Mouse (Mus musculus): ENCODE results near the gene Atp4b. TPM values are rescaled to one million over a fixed set of nuclear protein-coding genes. Genes with fewer than 3 reads are reported as not detected.

The Atp4b gene
- 59.5 and 89.0 TPM in 2 replicates for polyA plus RNA-seq (2015; fragmentation: Nextera tagmentation; extraction: Ambion mirVana)

GRCm38 (mm10) chr8:13396725-13397124 is at the start of gene Atp4b:
Atp4b (minus strand) TSS chr8:13396825.
- 69% methylated on average over 5 of the region's 5 CpGs for WGBS
- no peak within 1 kb of the TSS for H3K4me3 ChIP-seq (replicated peaks; ENCODE audit: low read length)
- no peaks in the 10 kb centered on the region for H3K4me1 ChIP-seq (ENCODE audit: control insufficient read depth, insufficient read depth, low read length)
- no peaks in the 10 kb centered on the region for H3K36me3 ChIP-seq (ENCODE audit: control insufficient read depth, insufficient read depth, low read length)
- H3K9ac ChIP-seq (ENCODE audit: low read length) = no peak within 1 kb of the TSS; the same call in 1 of the 2 replicates
- H3K9me3 ChIP-seq (replicated peaks; ENCODE audit: control insufficient read depth, low read length) = no peaks in the 10 kb centered on the region
- ATAC-seq (ENCODE audit: insufficient read depth, low FRiP score) = no peak
- no peaks in the 10 kb centered on the region for H3K27me3 ChIP-seq (ENCODE audit: control insufficient read depth, insufficient read depth, low read length)
- no peak within 1 kb of the TSS for H3K4me2 ChIP-seq (ENCODE audit: low read depth, low read length)
- no peak within 1 kb of the TSS for H3K27ac ChIP-seq (ENCODE audit: low read length)

GRCm38 (mm10) chr8:13442152-13442551 is 45.5 kb upstream of the Atp4b start:
- Histone ChIP-seq H3K27ac (ENCODE audit: low read length) (no peak overlapping the region), H3K9ac (ENCODE audit: low read length) (no peak overlapping the region), H3K4me1 (ENCODE audit: control insufficient read depth, insufficient read depth, low read length) (no peaks in the 10 kb centered on the region), H3K9me3 (replicated peaks; ENCODE audit: control insufficient read depth, low read length) (no peaks in the 10 kb centered on the region), H3K36me3 (ENCODE audit: control insufficient read depth, insufficient read depth, low read length) (no peaks in the 10 kb centered on the region), H3K4me3 (replicated peaks; ENCODE audit: low read length) (no peak overlapping the region), H3K27me3 (ENCODE audit: control insufficient read depth, insufficient read depth, low read length) (no peaks in the 10 kb centered on the region), H3K4me2 (ENCODE audit: low read depth, low read length) (no peak overlapping the region)
- no peak for ATAC-seq (ENCODE audit: insufficient read depth, low FRiP score)
- 80% methylated on average over 2 of the region's 2 CpGs for WGBS

GRCm38 (mm10) chr8:13437531-13437930 is 40.9 kb upstream of the Atp4b start:
- ATAC-seq (ENCODE audit: insufficient read depth, low FRiP score) = no peak
- Histone ChIP-seq H3K27ac (ENCODE audit: low read length) (no peak overlapping the region), H3K27me3 (ENCODE audit: control insufficient read depth, insufficient read depth, low read length) (peaks cover 17% of the 10 kb centered on the region; the same call in 1 of the 2 replicates), H3K9me3 (replicated peaks; ENCODE audit: control insufficient read depth, low read length) (no peaks in the 10 kb centered on the region), H3K9ac (ENCODE audit: low read length) (no peak overlapping the region), H3K4me1 (ENCODE audit: control insufficient read depth, insufficient read depth, low read length) (no peaks in the 10 kb centered on the region), H3K36me3 (ENCODE audit: control insufficient read depth, insufficient read depth, low read length) (no peaks in the 10 kb centered on the region), H3K4me2 (ENCODE audit: low read depth, low read length) (no peak overlapping the region), H3K4me3 (replicated peaks; ENCODE audit: low read length) (no peak overlapping the region)
- 77% methylated on average over 2 of the region's 2 CpGs for WGBS

GRCm38 (mm10) chr8:13436052-13436451 is 39.4 kb upstream of the Atp4b start:
- no peak for ATAC-seq (ENCODE audit: insufficient read depth, low FRiP score)
- no peaks in the 10 kb centered on the region for H3K4me1 ChIP-seq (ENCODE audit: control insufficient read depth, insufficient read depth, low read length)
- WGBS = 10% methylated on average over 8 of the region's 8 CpGs
- peak overlapping the region; percentile 7; the same call in 1 of the 2 replicates for H3K4me3 ChIP-seq (replicated peaks; ENCODE audit: low read length)
- H3K9me3 ChIP-seq (replicated peaks; ENCODE audit: control insufficient read depth, low read length) = no peaks in the 10 kb centered on the region
- H3K36me3 ChIP-seq (ENCODE audit: control insufficient read depth, insufficient read depth, low read length) = no peaks in the 10 kb centered on the region
- no peak overlapping the region for H3K4me2 ChIP-seq (ENCODE audit: low read depth, low read length)
- H3K9ac ChIP-seq (ENCODE audit: low read length) = no peak overlapping the region
- H3K27ac ChIP-seq (ENCODE audit: low read length) = no peak overlapping the region
- peaks cover 17% of the 10 kb centered on the region; the same call in 1 of the 2 replicates for H3K27me3 ChIP-seq (ENCODE audit: control insufficient read depth, insufficient read depth, low read length)

GRCm38 (mm10) chr8:13434889-13435288 is 38.3 kb upstream of the Atp4b start, which contains the start of gene Tmem255b:
Tmem255b (plus strand) TSS chr8:13435189.
- no peak within 1 kb of the TSS for H3K9ac ChIP-seq (ENCODE audit: low read length)
- 18% methylated on average over 10 of the region's 10 CpGs for WGBS

GRCm38 (mm10) chr8:13433130-13433529 is 36.5 kb upstream of the Atp4b start:
- Histone ChIP-seq H3K4me2 (ENCODE audit: low read depth, low read length) (no peak overlapping the region), H3K36me3 (ENCODE audit: control insufficient read depth, insufficient read depth, low read length) (no peaks in the 10 kb centered on the region), H3K27me3 (ENCODE audit: control insufficient read depth, insufficient read depth, low read length) (peaks cover 17% of the 10 kb centered on the region; the same call in 1 of the 2 replicates), H3K27ac (ENCODE audit: low read length) (no peak overlapping the region), H3K9ac (ENCODE audit: low read length) (no peak overlapping the region), H3K4me1 (ENCODE audit: control insufficient read depth, insufficient read depth, low read length) (no peaks in the 10 kb centered on the region), H3K4me3 (replicated peaks; ENCODE audit: low read length) (no peak overlapping the region), H3K9me3 (replicated peaks; ENCODE audit: control insufficient read depth, low read length) (no peaks in the 10 kb centered on the region)
- WGBS = 68% methylated on average over 5 of the region's 5 CpGs
- ATAC-seq (ENCODE audit: insufficient read depth, low FRiP score) = no peak

More at GRCm38 (mm10) chr8:13434889-13435288, 38.3 kb upstream of the Atp4b start, which contains the start of gene Tmem255b:
- no peaks in the 10 kb centered on the region for H3K4me1 ChIP-seq (ENCODE audit: control insufficient read depth, insufficient read depth, low read length)
- ATAC-seq (ENCODE audit: insufficient read depth, low FRiP score) = no peak
- peak within 1 kb of the TSS; percentile 7; the same call in 1 of the 2 replicates for H3K4me3 ChIP-seq (replicated peaks; ENCODE audit: low read length)
- no peaks in the 10 kb centered on the region for H3K36me3 ChIP-seq (ENCODE audit: control insufficient read depth, insufficient read depth, low read length)
- no peak within 1 kb of the TSS for H3K4me2 ChIP-seq (ENCODE audit: low read depth, low read length)
- no peaks in the 10 kb centered on the region for H3K9me3 ChIP-seq (replicated peaks; ENCODE audit: control insufficient read depth, low read length)
- peaks cover 17% of the 10 kb centered on the region; the same call in 1 of the 2 replicates for H3K27me3 ChIP-seq (ENCODE audit: control insufficient read depth, insufficient read depth, low read length)
- no peak within 1 kb of the TSS for H3K27ac ChIP-seq (ENCODE audit: low read length)

- Histone ChIP-seq H3K4me3 (replicated peaks; ENCODE audit: low read length) (no peak overlapping the region), H3K9me3 (replicated peaks; ENCODE audit: control insufficient read depth, low read length) (no peaks in the 10 kb centered on the region), H3K4me1 (ENCODE audit: control insufficient read depth, insufficient read depth, low read length) (no peaks in the 10 kb centered on the region), H3K27me3 (ENCODE audit: control insufficient read depth, insufficient read depth, low read length) (0 out of 2 replicates have a peak, but pooled peaks cover 10% of the 10 kb centered on the region), H3K36me3 (ENCODE audit: control insufficient read depth, insufficient read depth, low read length) (no peaks in the 10 kb centered on the region), H3K4me2 (ENCODE audit: low read depth, low read length) (no peak overlapping the region), H3K9ac (ENCODE audit: low read length) (no peak overlapping the region), H3K27ac (ENCODE audit: low read length) (no peak overlapping the region)
- ATAC-seq (ENCODE audit: insufficient read depth, low FRiP score) = no peak
Observed at GRCm38 (mm10) chr8:13430866-13431265, 34.2 kb upstream of the Atp4b start.

- WGBS = 67% methylated on average over 7 of the region's 7 CpGs
- ATAC-seq (ENCODE audit: insufficient read depth, low FRiP score) = no peak
- no peak overlapping the region for H3K27ac ChIP-seq (ENCODE audit: low read length)
Observed at GRCm38 (mm10) chr8:13430412-13430811, 33.8 kb upstream of the Atp4b start.

GRCm38 (mm10) chr8:13428156-13428555 is 31.5 kb upstream of the Atp4b start:
- Histone ChIP-seq H3K27ac (ENCODE audit: low read length) (0 out of 2 replicates have a peak overlapping the region, but pooled peaks have one; percentile 16), H3K36me3 (ENCODE audit: control insufficient read depth, insufficient read depth, low read length) (no peaks in the 10 kb centered on the region), H3K9me3 (replicated peaks; ENCODE audit: control insufficient read depth, low read length) (no peaks in the 10 kb centered on the region), H3K4me2 (ENCODE audit: low read depth, low read length) (no peak overlapping the region), H3K4me3 (replicated peaks; ENCODE audit: low read length) (no peak overlapping the region), H3K9ac (ENCODE audit: low read length) (no peak overlapping the region), H3K4me1 (ENCODE audit: control insufficient read depth, insufficient read depth, low read length) (no peaks in the 10 kb centered on the region), H3K27me3 (ENCODE audit: control insufficient read depth, insufficient read depth, low read length) (no peaks in the 10 kb centered on the region)
- WGBS = 75% methylated on average over 9 of the region's 9 CpGs
- no peak for ATAC-seq (ENCODE audit: insufficient read depth, low FRiP score)

More at GRCm38 (mm10) chr8:13430412-13430811, 33.8 kb upstream of the Atp4b start:
- no peaks in the 10 kb centered on the region for H3K36me3 ChIP-seq (ENCODE audit: control insufficient read depth, insufficient read depth, low read length)
- H3K27me3 ChIP-seq (ENCODE audit: control insufficient read depth, insufficient read depth, low read length) = 0 out of 2 replicates have a peak, but pooled peaks cover 10% of the 10 kb centered on the region
- H3K4me1 ChIP-seq (ENCODE audit: control insufficient read depth, insufficient read depth, low read length) = no peaks in the 10 kb centered on the region
- no peak overlapping the region for H3K4me3 ChIP-seq (replicated peaks; ENCODE audit: low read length)
- H3K9ac ChIP-seq (ENCODE audit: low read length) = no peak overlapping the region
- no peaks in the 10 kb centered on the region for H3K9me3 ChIP-seq (replicated peaks; ENCODE audit: control insufficient read depth, low read length)
- no peak overlapping the region for H3K4me2 ChIP-seq (ENCODE audit: low read depth, low read length)
